Mouse (Mus musculus) CD4-positive helper T cell, adult 2 months (primary cell): ENCODE measurements around the gene Hmgb2.

Source experiments
- DNase-seq: peaks from one replicate; pipeline ENCODE4 v3.0.0-alpha.2; 2012; ENCODE audit warnings: low read depth, missing footprints, low spot score

Hmgb2 gene

GRCm38 (mm10) chr8:57552102-57553032, 40.7 kb downstream of the Hmgb2 start:
- no peak for DNase-seq

- no peak for DNase-seq
Observed at GRCm38 (mm10) chr8:57560926-57561325, 49.2 kb downstream of the Hmgb2 start.

GRCm38 (mm10) chr8:57562741-57563140, 51.0 kb downstream of the Hmgb2 start:
- no peak for DNase-seq

- no peak for DNase-seq
Observed at GRCm38 (mm10) chr8:57563726-57564125, 52.0 kb downstream of the Hmgb2 start.

- DNase-seq = no peak
Observed at GRCm38 (mm10) chr8:57565039-57565438, 53.3 kb downstream of the Hmgb2 start.
